Mouse (Mus musculus): Measurements from ENCODE around the gene Smagp.

DNA sequence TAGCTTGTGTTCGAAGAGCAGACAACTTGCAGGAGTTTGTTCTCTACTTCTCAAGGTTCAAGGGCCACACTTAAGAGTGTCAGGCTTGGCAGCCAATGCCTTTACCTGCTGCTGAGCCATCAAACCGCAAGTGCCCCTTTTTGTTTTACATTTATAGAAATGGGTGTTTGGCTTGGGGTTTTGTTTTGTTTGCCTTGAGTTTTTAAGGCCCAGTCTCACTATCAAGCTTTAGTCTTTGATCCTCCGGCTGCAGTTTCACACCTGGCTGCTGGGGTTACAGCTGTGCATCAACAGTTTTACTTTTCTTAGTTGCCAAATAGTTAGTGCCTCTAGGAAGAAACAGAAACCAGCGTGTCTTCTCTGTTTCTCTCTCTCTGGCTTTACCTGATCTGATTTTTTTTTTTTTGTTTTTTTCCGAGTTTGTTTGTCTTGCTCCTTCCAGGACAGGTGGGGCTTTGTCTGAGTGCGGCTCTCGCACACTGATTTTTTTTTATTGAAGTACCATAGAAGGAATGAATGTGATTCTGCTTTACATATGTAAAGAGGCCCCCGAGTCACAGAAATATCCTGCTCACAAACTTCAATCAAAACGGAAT is 38.4 kb downstream of the Smagp start:
- TF ChIP-seq CTCF (IDR thresholded peaks at IDR 0.05; ENCODE audit: low read depth) (no peak), EP300 (IDR thresholded peaks at IDR 0.05; ENCODE audit: low read depth) (no peak)

Data from heart, postnatal 0 days (tissue).